Mouse (Mus musculus): ENCODE measurements around the gene 1700042G07Rik.

DNA sequence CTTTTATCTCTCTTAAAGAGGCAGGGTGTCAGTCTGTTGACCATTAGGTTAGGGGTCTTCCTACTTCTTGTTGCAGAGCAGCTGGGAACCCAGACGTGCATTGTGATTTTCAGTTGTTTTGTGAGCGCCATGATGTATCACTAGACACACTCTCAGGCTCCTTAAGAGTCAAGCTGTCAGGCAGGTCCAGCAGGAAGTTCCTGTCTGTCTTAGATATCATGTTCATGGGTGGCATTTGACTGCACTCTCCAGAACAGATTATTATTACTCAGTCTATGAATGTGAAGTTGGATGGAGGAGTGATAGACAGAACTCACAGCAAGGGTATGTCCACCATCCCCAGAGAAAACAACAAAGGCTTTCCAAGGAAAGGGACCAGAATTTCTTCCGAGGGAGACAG, 31.2 kb downstream of the 1700042G07Rik start:
- TF ChIP-seq GATA1 (IDR thresholded peaks at IDR 0.05; ENCODE audit: low read length) (no peak), TAL1 (IDR thresholded peaks at IDR 0.05; ENCODE audit: low read length) (no peak)
